Mouse (Mus musculus) thymus, postnatal 14 days (tissue): ENCODE data around the gene Arhgap23.

ENCODE experiments used
- DNase-seq: peaks from one replicate; pipeline ENCODE4 v3.0.0; 2021

The Arhgap23 gene

DNA sequence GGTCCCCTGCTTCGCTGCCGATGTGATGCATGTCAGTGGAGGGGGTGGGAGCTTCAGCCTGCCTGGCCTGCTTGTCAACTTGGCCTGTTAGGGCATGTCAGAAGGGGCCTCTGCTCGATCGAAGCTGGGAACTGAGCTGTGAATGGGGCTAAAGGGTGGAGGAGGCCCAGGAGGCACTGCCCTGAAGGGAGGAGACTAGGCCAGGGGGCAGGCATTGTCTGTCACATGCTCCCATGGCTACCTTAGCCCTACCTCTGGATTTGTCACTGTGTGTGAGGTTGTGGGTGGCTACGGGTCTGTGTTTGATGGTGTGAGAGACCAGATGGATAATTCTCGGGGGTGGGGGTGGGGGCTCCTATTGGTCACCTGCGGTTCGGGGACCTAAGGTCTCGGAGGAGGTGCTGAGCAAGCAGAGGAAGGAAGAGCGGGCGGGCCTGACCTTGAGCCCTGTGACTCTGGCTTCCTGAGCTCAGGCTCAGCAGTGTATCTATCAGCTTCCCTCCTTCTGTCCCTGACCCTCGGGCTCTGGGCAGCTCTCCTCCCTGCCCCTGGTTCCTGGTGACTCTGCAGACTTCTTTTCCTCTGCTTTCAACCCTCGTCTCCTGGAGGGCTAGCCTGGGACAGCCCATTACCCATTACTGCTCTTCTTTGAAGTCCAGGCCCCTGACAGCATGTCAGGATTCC lies 20.6 kb downstream of the Arhgap23 start:
- DNase-seq, result no peak

DNA sequence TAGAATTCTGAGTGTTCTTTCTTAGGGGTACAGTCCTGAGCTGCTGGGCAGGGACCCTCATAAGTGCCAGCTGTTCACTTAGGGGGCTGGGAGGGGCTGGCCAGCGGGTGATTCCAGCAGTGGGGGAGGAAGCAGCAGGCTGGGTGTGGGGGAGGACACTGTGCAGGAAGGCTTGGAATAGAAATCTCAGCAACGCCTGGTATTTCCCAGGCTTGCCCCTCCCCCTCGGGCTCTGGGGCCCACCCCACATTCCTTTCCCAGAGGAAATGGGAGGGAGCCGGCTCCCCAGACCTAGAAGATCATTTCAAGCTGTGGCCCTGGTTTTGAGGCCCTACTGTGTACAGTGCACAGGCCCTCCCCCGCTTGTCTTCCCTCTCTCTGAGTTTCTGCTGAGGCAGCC lies 22.4 kb downstream of the Arhgap23 start:
- DNase-seq, result no peak

DNA sequence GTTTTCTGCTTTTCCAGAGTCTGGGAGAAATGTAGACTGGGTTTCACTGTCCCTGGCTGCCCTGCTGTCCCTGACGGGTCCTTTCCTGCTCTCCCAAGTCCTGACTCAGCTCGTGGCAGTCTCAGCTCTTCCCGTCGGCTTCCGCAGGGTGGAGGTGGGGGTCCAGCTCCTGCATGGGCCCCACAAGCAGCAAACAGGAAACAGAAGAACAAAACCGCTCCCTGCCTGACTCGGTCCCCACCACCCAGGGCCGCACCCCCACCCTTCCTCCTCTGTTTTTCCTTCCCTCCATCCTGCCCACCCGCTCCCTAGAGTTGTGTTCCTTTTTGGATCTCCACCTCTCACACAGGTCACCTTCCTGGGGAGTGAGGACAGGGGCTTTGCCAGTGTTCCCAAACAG lies 23.5 kb downstream of the Arhgap23 start:
- DNase-seq, result peak; percentile 28

GRCm38 (mm10) chr11:97439935-97440334 lies 24.6 kb downstream of the Arhgap23 start:
- no peak for DNase-seq

DNA sequence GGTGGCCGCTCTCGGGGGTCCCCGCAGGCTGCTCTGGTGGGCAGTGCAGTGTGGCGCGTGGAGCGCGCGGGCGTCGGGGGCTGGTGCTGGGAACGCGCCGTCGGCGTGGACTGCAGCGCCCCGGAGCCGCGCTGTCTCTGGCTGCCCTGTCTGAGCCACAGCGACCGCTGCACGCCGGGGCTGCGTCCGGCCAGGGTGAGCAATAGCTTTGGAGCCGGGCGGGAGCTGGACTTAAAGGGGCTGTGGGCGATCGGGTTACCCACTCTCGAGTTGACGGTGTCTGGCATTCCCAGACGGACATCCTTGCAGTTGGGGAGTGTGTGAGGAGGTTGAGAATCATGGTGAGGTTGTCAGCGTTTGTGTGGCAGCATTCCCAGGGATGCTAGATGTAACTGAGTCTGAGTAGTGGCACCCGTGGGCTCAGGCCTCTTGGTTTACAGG lies 25.1 kb downstream of the Arhgap23 start:
- no peak for DNase-seq

GRCm38 (mm10) chr11:97441036-97441657 lies 25.8 kb downstream of the Arhgap23 start:
- no peak for DNase-seq

DNA sequence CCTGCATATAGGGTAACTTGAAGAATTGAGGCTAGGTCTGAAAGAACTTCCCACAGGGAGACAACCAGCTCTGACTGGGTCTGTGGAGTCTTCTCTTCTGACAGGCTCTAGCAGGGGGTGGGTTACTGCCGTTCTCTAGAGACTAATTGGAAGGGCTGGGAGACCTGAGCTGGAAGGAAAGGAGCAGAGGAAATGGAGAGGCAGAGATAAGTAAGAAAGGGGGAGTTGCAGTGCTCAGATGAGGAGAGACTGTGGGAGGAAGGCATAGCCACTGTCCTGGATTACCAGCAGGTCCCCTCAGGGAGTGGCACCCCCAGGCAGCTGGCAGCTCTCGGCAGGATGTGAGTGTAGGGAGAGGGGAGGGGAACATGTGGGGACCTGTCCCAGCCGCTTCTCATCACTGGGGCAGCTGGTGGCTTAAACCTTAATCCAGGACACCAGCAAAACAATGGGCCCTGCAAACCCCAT lies 26.4 kb downstream of the Arhgap23 start:
- peak; percentile 35 for DNase-seq

DNA sequence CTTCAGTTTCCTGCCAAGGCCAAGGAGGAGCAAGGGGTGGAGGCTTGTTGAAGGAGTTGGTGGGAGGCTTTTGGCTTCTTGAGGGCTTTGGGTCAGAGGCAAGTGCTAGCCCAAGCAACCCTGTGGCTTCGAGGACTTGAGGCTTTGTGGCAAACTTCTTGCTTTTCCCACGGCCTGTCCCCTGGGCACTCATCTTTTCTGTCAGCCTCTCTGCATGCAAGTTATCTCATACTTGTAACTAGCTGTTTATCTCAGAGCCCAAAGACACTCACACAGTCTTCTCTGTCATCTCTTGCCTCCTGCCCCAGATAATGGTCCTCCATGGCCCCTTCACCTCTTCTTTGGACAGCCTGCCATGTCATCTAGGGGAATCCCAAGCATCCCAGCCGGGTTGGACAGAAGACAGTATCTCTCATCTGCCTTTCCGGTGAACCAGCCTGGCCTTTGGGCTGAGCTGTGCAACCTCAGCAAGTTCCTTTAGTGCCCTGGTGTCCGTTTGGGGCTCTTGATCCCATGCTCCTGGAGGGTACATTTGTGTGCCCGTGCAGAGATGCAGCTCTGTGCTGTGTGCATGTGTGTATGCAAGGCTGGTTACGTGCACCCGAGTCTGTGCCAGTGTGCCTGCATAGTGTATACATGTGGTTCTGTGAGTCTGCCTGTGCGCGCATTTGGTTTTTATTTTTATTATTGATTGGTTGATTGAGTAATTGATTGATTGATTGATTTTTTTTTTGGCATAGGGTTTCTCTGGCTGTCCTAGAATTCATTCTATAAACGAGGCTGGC lies 27.8 kb downstream of the Arhgap23 start:
- no peak for DNase-seq

- no peak for DNase-seq
These were observed 30.3 kb downstream of the Arhgap23 start for GRCm38 (mm10) chr11:97445596-97445995.

GRCm38 (mm10) chr11:97445999-97446511 lies 30.7 kb downstream of the Arhgap23 start:
- no peak for DNase-seq

DNA sequence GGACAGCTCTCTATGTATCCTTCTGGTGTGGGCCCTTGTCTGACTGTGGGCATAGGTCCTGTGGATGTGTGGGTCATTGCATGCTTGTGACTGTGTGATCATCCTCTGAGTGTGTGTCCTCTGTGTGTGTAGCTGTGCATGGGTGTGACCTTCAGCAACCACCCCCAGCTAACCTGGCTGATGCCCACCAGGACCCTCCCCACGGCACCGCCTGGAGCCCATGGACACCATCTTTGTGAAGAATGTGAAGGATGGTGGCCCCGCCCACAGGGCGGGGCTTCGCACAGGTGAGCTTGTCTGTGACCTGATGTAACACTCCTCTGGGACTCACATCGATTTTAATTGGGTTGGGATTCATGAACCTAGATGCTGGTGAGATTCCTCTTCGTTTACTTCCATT lies 32.6 kb downstream of the Arhgap23 start:
- DNase-seq, result no peak

GRCm38 (mm10) chr11:97448611-97449394 lies 33.5 kb downstream of the Arhgap23 start:
- DNase-seq, result no peak

GRCm38 (mm10) chr11:97449601-97450293 lies 34.4 kb downstream of the Arhgap23 start:
- DNase-seq, result no peak

GRCm38 (mm10) chr11:97450305-97450922 lies 35.1 kb downstream of the Arhgap23 start:
- DNase-seq, result no peak

- no peak for DNase-seq
These were observed 36.3 kb downstream of the Arhgap23 start for GRCm38 (mm10) chr11:97451625-97452024.

DNA sequence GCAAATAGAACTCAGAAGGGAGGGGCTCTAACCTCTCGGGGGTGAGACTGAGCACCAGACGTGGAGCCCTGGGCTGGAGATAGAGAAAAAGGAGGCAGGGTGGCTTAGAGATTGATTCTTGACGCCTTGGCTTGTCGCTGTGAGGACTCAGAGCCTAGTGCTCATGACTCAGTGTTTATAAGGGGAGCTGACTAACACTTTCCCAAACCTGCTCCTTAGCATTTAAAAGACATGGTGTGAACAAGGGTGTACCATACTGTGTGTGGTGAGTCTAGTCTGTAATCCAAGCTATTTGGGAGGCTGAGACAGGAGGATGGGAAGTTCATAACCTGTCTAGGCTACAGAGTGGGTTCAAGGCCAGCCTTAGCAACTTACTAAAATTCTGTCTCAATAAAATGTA lies 41.8 kb downstream of the Arhgap23 start:
- no peak for DNase-seq

DNA sequence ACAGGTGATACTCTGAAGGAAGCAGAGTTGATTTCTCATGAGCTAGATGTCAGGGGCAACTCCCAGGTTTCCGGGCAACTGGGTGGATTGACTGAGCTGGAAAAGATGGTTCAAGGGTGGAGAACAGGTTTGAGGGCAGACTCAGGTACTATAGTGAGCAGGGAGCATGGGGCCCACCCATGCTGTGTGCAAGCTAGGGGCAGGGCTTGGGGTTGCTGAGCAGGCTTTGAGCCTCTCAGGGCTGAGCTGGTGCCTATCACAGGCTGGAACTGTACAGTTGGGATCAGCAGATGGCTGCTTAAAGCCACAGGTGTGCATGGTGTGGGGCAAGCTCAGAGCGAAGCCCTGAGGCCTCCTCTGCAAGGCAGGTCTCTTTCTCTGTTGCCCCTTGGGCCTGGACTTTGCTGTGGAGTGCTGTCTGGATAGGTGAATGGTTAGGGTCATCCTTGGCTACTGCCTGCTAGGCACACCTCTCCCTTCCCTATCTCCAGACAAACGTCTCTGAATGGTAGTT lies 46.0 kb downstream of the Arhgap23 start:
- DNase-seq, result peak; percentile 57

DNA sequence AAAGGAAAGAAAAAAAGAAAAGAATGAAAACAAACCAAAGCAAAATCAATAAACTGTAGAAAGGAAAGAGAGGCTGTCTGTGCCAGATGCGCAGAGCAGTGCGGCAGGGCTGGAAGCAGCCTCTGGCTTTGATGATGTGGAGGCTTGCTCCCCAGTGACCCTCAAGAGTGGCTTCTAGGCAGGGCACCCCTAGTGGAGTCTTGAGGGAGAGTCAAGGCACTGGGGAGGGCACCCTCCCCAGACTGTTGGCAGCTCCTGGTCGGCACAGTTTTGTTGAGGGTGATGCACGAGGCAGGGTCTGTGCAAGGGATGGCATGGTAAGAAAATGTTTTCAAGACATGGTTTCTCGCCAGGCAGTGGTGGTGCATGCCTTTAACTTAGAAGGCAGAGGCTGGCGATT lies 47.2 kb downstream of the Arhgap23 start:
- no peak for DNase-seq

- no peak for DNase-seq
These were observed 47.8 kb downstream of the Arhgap23 start for GRCm38 (mm10) chr11:97463166-97463565.

- DNase-seq, result no peak
These were observed 48.7 kb downstream of the Arhgap23 start for GRCm38 (mm10) chr11:97463991-97464390.

DNA sequence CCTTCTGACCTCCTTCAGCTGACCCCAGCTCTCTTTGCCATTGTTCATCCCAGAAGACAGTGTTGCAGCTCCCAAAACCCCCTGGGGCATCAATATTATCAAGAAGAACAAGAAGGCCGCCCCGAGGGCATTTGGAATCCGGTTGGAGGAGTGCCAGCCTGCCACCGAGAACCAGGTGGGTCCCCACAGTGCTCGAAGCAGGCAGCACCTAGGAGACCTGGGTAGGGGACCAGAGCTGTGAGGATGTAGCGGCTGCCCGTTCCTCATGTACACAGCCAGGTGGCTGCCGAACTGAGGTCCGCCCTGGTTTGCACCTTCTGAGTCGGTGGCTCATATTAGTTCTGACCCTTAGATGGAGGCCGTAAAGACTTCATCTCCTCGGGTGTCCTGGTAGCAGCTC lies 50.6 kb downstream of the Arhgap23 start:
- no peak for DNase-seq
